Mouse (Mus musculus) R1 (cell line): Measurements from ENCODE around the gene Smndc1.

ENCODE experiments used
- DNase-seq: peaks from one replicate; pipeline ENCODE4 v3.0.0-alpha.2; 2018; ENCODE audit warnings: low read depth, low spot score

Gene Smndc1

GRCm38 (mm10) chr19:53343174-53343881 is 47.0 kb downstream of the Smndc1 start:
- no peak for DNase-seq

DNA sequence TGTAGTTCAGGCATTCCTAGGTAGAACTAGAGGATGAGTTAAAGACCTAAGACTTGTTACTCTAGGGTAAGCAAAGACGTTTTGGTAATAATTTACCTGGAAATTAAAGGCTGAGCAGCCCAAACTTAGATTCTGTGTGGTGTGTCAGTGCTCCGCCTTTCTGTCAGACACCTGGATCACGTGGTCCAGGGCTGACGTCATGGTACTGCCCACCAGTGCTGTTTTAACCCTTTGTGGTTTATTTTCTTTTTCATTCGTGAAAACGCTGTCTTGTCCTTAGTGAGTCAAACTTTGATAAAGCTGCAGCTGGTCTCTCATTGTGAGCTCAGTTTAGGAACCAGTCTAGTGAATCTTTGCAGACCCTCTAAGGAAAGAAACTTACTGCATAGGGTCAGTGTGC is 50.0 kb downstream of the Smndc1 start:
- peak; percentile 54 for DNase-seq

DNA sequence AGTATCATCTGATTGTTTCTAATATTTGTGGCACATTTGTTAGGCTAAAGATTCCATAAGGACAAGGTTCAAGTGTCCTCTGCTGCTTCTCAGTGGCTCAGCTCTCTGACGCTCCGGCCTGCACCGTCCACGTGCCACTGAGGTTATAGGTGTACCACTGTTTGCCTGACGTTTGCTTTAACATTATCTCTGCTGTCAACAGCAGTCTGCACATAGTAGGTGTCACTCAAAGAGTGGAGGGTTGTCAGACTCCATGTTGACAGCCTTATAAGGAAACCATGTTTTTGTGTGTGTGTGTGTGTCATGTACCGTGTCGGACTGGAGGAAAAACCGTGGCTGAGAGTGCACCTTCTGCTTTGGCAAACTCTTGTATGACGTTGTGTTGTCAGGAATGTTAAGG is 55.1 kb downstream of the Smndc1 start:
- DNase-seq: no peak

DNA sequence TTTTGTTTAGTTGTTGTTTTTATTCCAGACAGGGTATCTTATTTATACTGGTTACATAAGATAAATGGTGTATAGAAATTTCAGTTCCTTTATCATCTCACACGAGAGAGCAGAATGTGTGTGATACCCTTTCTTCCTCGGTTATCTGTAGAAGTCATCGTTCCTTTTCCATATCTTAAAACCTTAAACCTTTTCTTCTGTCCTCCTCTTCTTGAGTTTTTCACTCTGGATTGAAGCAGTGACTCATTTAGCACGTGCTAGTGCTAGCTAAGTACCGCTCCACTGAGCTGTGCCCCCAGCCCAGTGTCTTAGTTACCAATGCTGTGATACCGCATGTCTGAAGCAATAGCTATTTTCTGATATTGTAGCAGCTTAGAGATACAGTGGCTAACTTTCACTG is 56.6 kb downstream of the Smndc1 start:
- DNase-seq: no peak

GRCm38 (mm10) chr19:53331882-53332500 is 58.4 kb downstream of the Smndc1 start:
- no peak for DNase-seq

DNA sequence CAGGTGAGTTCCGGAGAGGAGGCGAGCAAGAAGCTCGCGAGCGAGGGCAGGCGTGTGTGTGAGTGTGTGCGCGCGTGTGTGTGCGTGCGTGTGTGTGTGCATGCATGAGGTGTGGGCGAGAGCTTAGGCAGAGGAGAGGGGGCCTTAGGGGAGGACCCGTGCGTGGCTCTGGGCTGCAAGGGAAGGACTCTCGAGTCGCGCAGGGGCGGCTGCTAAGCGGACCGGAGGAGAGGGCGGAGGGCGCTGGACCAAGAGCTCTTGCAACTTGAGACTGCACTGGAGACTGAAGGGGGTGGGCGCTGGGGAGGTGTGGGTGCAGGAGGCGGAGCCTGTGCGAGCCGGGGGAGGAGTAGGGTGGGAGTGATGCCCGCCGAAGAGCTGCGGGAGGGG is 60.4 kb downstream of the Smndc1 start:
- peak; percentile 92 for DNase-seq
